Mouse (Mus musculus) heart, embryonic 15.5 days (tissue): ENCODE data around the gene Ablim1. TPM values are rescaled to one million over a fixed set of nuclear protein-coding genes. Genes with fewer than 3 reads are reported as not detected.

Experiments
- ATAC-seq: fragments of 200-750 bp; cut with Nextera tagmentation; replicated peaks from 2 replicates; pipeline ENCODE4 v1.8.0; 2017; ENCODE audit warnings: low read depth, moderate TSS enrichment; ENCODE audit not compliant: insufficient number of reproducible peaks, insufficient read depth, low FRiP score
- H3K27ac ChIP-seq: fragments of 300-500 bp; sonication (generic); 2 replicates; pipeline ENCODE4 v1.5.1; 2015; ENCODE audit warnings: mild to moderate bottlenecking, inconsistent platforms
- H3K27me3 ChIP-seq: fragments of 300-500 bp; sonication (generic); 2 replicates; pipeline ENCODE4 v1.6.1; 2015; ENCODE audit warnings: inconsistent platforms
- H3K36me3 ChIP-seq: fragments of 300-500 bp; sonication (generic); 2 replicates; pipeline ENCODE4 v1.6.1; 2015; ENCODE audit warnings: mild to moderate bottlenecking, inconsistent platforms
- H3K4me1 ChIP-seq: fragments of 300-500 bp; sonication (generic); replicated peaks from 2 replicates; pipeline ENCODE4 v1.6.1; 2015; ENCODE audit warnings: inconsistent platforms
- H3K4me2 ChIP-seq: fragments of 300-500 bp; sonication (generic); 2 replicates; pipeline ENCODE4 v1.6.1; 2015; ENCODE audit warnings: inconsistent platforms, mild to moderate bottlenecking, moderate library complexity
- H3K4me3 ChIP-seq: fragments of 300-500 bp; sonication (generic); 2 replicates; pipeline ENCODE4 v1.5.1; 2015; ENCODE audit warnings: mild to moderate bottlenecking, inconsistent platforms
- H3K9ac ChIP-seq: fragments of 300-500 bp; sonication (generic); 2 replicates; pipeline ENCODE4 v1.6.1; 2015; ENCODE audit warnings: mild to moderate bottlenecking, inconsistent platforms
- H3K9me3 ChIP-seq: fragments of 300-500 bp; sonication (generic); replicated peaks from 2 replicates; pipeline ENCODE4 v1.6.1; 2016; ENCODE audit warnings: inconsistent platforms
- WGBS: fragments of 180-500 bp; shearing (Covaris S2); methylation state at CpG from one replicate; pipeline ENCODE4 v1.1.7; 2015; ENCODE audit warnings: mixed read lengths; 5-methylcytosine and 5-hydroxymethylcytosine counted together
- polyA plus RNA-seq: library from polyadenylated mRNA; unstranded; fragments of >200 nt; fragmentation: Nextera tagmentation; extraction: Ambion mirVana; gene quantifications from 2 replicates; pipeline ENCODE4 v1.2.1, GENCODE M21; 2015

The Ablim1 gene
- polyA plus RNA-seq, 1 experiment from 2014 or later = 56.2 TPM

- ATAC-seq = 0 out of 2 replicates have a peak, but pooled peaks have one; percentile 16
- WGBS = 46% methylated on average over 7 of the region's 7 CpGs
- H3K36me3 ChIP-seq = no peaks in the 10 kb centered on the region
- no peak overlapping the region for H3K4me2 ChIP-seq
- H3K27ac ChIP-seq = peak overlapping the region; percentile 39
- no peak overlapping the region for H3K9ac ChIP-seq
- no peaks in the 10 kb centered on the region for H3K9me3 ChIP-seq
- no peak overlapping the region for H3K4me3 ChIP-seq
- peaks cover 36% of the 10 kb centered on the region for H3K4me1 ChIP-seq
- H3K27me3 ChIP-seq = no peaks in the 10 kb centered on the region
Observed at GRCm38 (mm10) chr19:57109620-57110019, 205.1 kb downstream of the Ablim1 start.

- Histone ChIP-seq H3K4me2 (no peak overlapping the region), H3K9ac (no peak overlapping the region), H3K9me3 (no peaks in the 10 kb centered on the region), H3K36me3 (no peaks in the 10 kb centered on the region), H3K4me1 (peaks cover 44% of the 10 kb centered on the region), H3K4me3 (no peak overlapping the region), H3K27me3 (no peaks in the 10 kb centered on the region), H3K27ac (peak overlapping the region; percentile 17; the same call in 1 of the 2 replicates)
- 78% methylated on average over 6 of the region's 6 CpGs for WGBS
- no peak for ATAC-seq
Observed at GRCm38 (mm10) chr19:57106513-57106912, 208.2 kb downstream of the Ablim1 start.

GRCm38 (mm10) chr19:57106031-57106430, 208.7 kb downstream of the Ablim1 start:
- H3K4me3 ChIP-seq = no peak overlapping the region
- H3K9me3 ChIP-seq = no peaks in the 10 kb centered on the region
- no peak for ATAC-seq
- H3K36me3 ChIP-seq = no peaks in the 10 kb centered on the region
- no peak overlapping the region for H3K4me2 ChIP-seq
- no peak overlapping the region for H3K9ac ChIP-seq
- H3K27me3 ChIP-seq = no peaks in the 10 kb centered on the region
- peak overlapping the region; percentile 17; the same call in 1 of the 2 replicates for H3K27ac ChIP-seq
- WGBS = 98% methylated on average over 3 of the region's 3 CpGs
- peaks cover 39% of the 10 kb centered on the region for H3K4me1 ChIP-seq

GRCm38 (mm10) chr19:57105156-57105555, 209.6 kb downstream of the Ablim1 start:
- WGBS = 77% methylated on average over 6 of the region's 6 CpGs
- Histone ChIP-seq H3K27ac (no peak overlapping the region), H3K9me3 (no peaks in the 10 kb centered on the region), H3K4me1 (peaks cover 36% of the 10 kb centered on the region), H3K4me2 (no peak overlapping the region), H3K36me3 (no peaks in the 10 kb centered on the region), H3K27me3 (no peaks in the 10 kb centered on the region), H3K9ac (no peak overlapping the region), H3K4me3 (no peak overlapping the region)
- ATAC-seq = no peak

DNA sequence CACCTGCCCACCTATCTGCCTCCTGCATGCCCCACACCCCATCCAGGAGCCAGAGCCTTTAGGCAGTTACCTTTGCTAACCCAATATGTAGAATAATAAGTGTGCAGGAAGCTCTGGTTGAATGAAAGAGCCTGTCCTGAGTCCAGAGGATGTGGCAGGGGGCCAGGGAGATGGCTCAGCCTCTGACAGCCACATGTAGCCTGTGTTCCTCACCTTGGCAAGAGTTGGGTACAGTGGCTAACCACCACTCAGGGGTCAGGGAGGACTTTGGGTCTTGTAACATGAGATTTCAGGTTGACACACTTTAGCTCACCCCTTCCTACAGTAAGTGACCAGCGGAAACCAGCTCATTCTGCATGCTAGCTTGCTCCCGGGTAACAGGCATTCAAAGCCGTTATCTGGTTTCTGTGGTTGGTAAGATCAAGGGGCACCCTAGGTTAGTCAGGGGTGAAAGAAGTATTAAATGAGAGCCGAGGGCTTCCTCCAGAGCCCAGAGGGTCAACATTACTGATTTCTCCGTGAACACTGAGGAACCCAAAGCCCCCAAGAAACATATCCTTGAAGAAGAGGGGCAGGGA, 210.5 kb downstream of the Ablim1 start:
- peaks cover 33% of the 10 kb centered on the region for H3K4me1 ChIP-seq
- no peak overlapping the region for H3K9ac ChIP-seq
- H3K4me2 ChIP-seq = no peak overlapping the region
- no peak overlapping the region for H3K4me3 ChIP-seq
- peak overlapping the region; percentile 80 for H3K27ac ChIP-seq
- no peaks in the 10 kb centered on the region for H3K27me3 ChIP-seq
- no peak for ATAC-seq
- 45% methylated on average over 5 of the region's 5 CpGs for WGBS
- no peaks in the 10 kb centered on the region for H3K36me3 ChIP-seq
- no peaks in the 10 kb centered on the region for H3K9me3 ChIP-seq

DNA sequence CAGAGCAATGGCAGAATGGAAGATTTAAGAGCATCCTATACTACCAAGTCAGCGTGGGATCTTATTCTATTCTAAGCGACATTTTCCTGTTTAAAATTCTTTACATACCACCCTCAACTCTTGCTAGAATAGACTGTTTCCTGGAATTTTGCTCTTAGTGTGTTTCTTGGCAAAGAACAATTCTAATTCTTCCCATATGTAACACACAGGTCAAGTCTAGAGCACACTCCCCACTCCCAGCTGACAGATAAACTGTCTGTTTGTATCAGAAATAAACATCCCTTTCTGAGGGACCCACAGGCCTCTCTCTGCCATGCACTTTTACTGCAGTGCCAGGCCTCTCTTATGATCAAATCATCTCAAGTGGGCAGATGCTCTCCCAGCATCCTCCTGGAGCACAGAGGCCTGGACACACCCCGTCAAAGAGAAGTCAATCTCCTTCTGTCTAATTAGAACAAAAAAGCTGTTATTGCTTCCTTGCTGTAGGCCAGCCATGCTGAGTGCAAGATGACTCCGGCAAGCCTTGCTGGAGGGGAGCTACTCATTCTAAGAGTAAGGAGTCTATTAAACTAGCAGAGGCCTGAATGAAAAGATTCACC, 211.3 kb downstream of the Ablim1 start:
- peaks cover 39% of the 10 kb centered on the region for H3K4me1 ChIP-seq
- peak overlapping the region; percentile 80 for H3K27ac ChIP-seq
- WGBS = 42% methylated on average over 4 of the region's 4 CpGs
- ATAC-seq = peak; percentile 42; the same call in 1 of the 2 replicates
- no peaks in the 10 kb centered on the region for H3K36me3 ChIP-seq
- no peaks in the 10 kb centered on the region for H3K27me3 ChIP-seq
- H3K9ac ChIP-seq = no peak overlapping the region
- no peak overlapping the region for H3K4me2 ChIP-seq
- H3K4me3 ChIP-seq = no peak overlapping the region
- H3K9me3 ChIP-seq = no peaks in the 10 kb centered on the region

DNA sequence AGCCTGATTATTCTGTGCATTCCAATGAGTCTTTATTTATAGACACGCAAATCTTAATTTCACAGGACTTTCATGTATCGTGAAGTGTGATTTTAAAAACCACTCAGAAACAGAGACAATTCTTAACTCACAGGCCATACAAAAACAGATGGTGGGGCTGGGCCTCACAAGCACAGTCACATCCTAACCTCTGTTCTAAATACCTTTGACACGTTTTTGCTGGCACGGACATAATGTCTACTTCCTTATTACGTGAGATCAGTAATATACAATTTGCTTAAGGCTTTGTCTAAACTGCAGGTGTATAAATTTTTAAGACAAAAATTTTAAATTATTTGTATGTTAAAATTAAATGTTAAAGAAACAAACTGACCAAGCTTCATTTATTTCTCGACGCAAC, 212.7 kb downstream of the Ablim1 start:
- Histone ChIP-seq H3K9me3 (no peaks in the 10 kb centered on the region), H3K27me3 (no peaks in the 10 kb centered on the region), H3K4me3 (no peak overlapping the region), H3K27ac (no peak overlapping the region), H3K9ac (no peak overlapping the region), H3K36me3 (no peaks in the 10 kb centered on the region), H3K4me2 (no peak overlapping the region), H3K4me1 (peaks cover 49% of the 10 kb centered on the region)
- WGBS = 81% methylated on average over 7 of the region's 7 CpGs
- ATAC-seq = no peak

- H3K27ac ChIP-seq = no peak overlapping the region
- ATAC-seq = no peak
- H3K4me1 ChIP-seq = peaks cover 39% of the 10 kb centered on the region
- no peak overlapping the region for H3K9ac ChIP-seq
- no peaks in the 10 kb centered on the region for H3K27me3 ChIP-seq
- H3K4me3 ChIP-seq = no peak overlapping the region
- no peaks in the 10 kb centered on the region for H3K9me3 ChIP-seq
- no peaks in the 10 kb centered on the region for H3K36me3 ChIP-seq
- no peak overlapping the region for H3K4me2 ChIP-seq
- 92% methylated on average over 11 of the region's 11 CpGs for WGBS
Observed at GRCm38 (mm10) chr19:57100753-57101446, 213.8 kb downstream of the Ablim1 start.

GRCm38 (mm10) chr19:57099986-57100385, 214.7 kb downstream of the Ablim1 start:
- Histone ChIP-seq H3K27ac (peak overlapping the region; percentile 88; the same call in 1 of the 2 replicates), H3K9ac (no peak overlapping the region), H3K36me3 (no peaks in the 10 kb centered on the region), H3K9me3 (no peaks in the 10 kb centered on the region), H3K4me3 (no peak overlapping the region), H3K27me3 (no peaks in the 10 kb centered on the region), H3K4me2 (no peak overlapping the region), H3K4me1 (peaks cover 39% of the 10 kb centered on the region)
- WGBS = 79% methylated on average over 9 of the region's 9 CpGs
- ATAC-seq = no peak

DNA sequence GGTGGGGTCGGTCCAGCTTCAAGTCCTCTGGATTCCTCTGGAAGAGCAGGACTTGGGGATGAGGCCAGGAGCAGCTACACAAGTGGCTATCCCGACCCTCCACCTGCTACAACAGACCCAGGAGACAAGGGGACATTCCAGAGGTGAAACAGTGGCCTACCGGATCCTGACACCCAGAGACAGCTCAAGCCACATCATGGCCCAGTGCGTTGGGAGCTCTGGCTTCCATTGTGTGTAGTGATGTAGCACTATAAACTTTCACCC, 215.7 kb downstream of the Ablim1 start:
- Histone ChIP-seq H3K4me3 (no peak overlapping the region), H3K4me1 (peaks cover 34% of the 10 kb centered on the region), H3K4me2 (no peak overlapping the region), H3K27ac (peak overlapping the region; percentile 88), H3K9ac (no peak overlapping the region), H3K36me3 (no peaks in the 10 kb centered on the region), H3K9me3 (no peaks in the 10 kb centered on the region), H3K27me3 (no peaks in the 10 kb centered on the region)
- WGBS = 64% methylated on average over 4 of the region's 4 CpGs
- 0 out of 2 replicates have a peak, but pooled peaks have one; percentile 5 for ATAC-seq

- Histone ChIP-seq H3K4me2 (peak overlapping the region; percentile 23; the same call in 1 of the 2 replicates), H3K4me3 (no peak overlapping the region), H3K4me1 (peaks cover 29% of the 10 kb centered on the region), H3K27ac (peak overlapping the region; percentile 88), H3K9ac (no peak overlapping the region), H3K36me3 (no peaks in the 10 kb centered on the region), H3K27me3 (no peaks in the 10 kb centered on the region), H3K9me3 (no peaks in the 10 kb centered on the region)
- ATAC-seq = peak; percentile 75
- 21% methylated on average over 14 of the region's 14 CpGs for WGBS
Observed at GRCm38 (mm10) chr19:57098241-57099093, 216.3 kb downstream of the Ablim1 start.
